Mouse (Mus musculus) spleen, adult 2 months (tissue): ENCODE results near the gene Smim8.

Experiments used
- CTCF ChIP-seq: fragments of 200-500 bp; IDR thresholded peaks from 2 replicates; pipeline ENCODE4 v1.5.1; 2011; ENCODE audit warnings: mild to moderate bottlenecking, inconsistent platforms; ENCODE audit not compliant: insufficient read depth, insufficient read length, insufficient replicate concordance; ENCODE audit errors: extremely low read depth
- POLR2A ChIP-seq: fragments of 200-500 bp; IDR thresholded peaks from 2 replicates; pipeline ENCODE4 v1.6.1; 2011; ENCODE audit warnings: low read depth, low read length, inconsistent platforms

- TF ChIP-seq CTCF (no peak), POLR2A (no peak)
These were observed 23.2 kb upstream of the Smim8 start for GRCm38 (mm10) chr4:34801166-34802034.
